Mouse (Mus musculus) adrenal gland, adult 8-10 months (tissue): ENCODE results near the gene Baz2b. TPM values are rescaled to one million over a fixed set of nuclear protein-coding genes. Genes with fewer than 3 reads are reported as not detected.

Experiments used
- DNase-seq: peaks from one replicate; pipeline ENCODE4 v3.0.0; 2022
- total RNA-seq, 4 experiments: library from RNA; stranded (reverse); gene quantifications; 2 replicates each; pipeline ENCODE4 v1.2.4; 2022

Gene Baz2b
- total RNA-seq, 4 experiments from 2014 or later, result 66.7 to 95.8 (median 82.7) TPM

GRCm38 (mm10) chr2:59997479-59998228 is 212.0 kb downstream of the Baz2b start:
- no peak for DNase-seq

- DNase-seq, result no peak
Measured at GRCm38 (mm10) chr2:59996911-59997310, 212.7 kb downstream of the Baz2b start.

- DNase-seq, result no peak
Measured at GRCm38 (mm10) chr2:59993190-59993535, 216.5 kb downstream of the Baz2b start.

- DNase-seq, result no peak
Measured at GRCm38 (mm10) chr2:59992488-59993189, 217.0 kb downstream of the Baz2b start.

- no peak for DNase-seq
Measured at GRCm38 (mm10) chr2:59991775-59992174, 217.9 kb downstream of the Baz2b start.

- no peak for DNase-seq
Measured at GRCm38 (mm10) chr2:59987521-59987920, 222.1 kb downstream of the Baz2b start.

GRCm38 (mm10) chr2:59979488-59980220 is 230.0 kb downstream of the Baz2b start:
- DNase-seq, result no peak

- no peak for DNase-seq
Measured at GRCm38 (mm10) chr2:59976680-59977079, 233.0 kb downstream of the Baz2b start.

- no peak for DNase-seq
Measured at GRCm38 (mm10) chr2:59975772-59976171, 233.9 kb downstream of the Baz2b start.

GRCm38 (mm10) chr2:59973962-59974361 is 235.7 kb downstream of the Baz2b start:
- DNase-seq, result no peak

GRCm38 (mm10) chr2:59973104-59973641 is 236.5 kb downstream of the Baz2b start:
- DNase-seq, result no peak

- no peak for DNase-seq
Measured at GRCm38 (mm10) chr2:59970511-59970910, 239.1 kb downstream of the Baz2b start.

- DNase-seq, result no peak
Measured at GRCm38 (mm10) chr2:59969099-59969498, 240.5 kb downstream of the Baz2b start.

GRCm38 (mm10) chr2:59968593-59968992 is 241.0 kb downstream of the Baz2b start:
- no peak for DNase-seq

- DNase-seq, result no peak
Measured at GRCm38 (mm10) chr2:59966454-59966853, 243.2 kb downstream of the Baz2b start.

GRCm38 (mm10) chr2:59963011-59963410 is 246.6 kb downstream of the Baz2b start:
- DNase-seq, result no peak

- no peak for DNase-seq
Measured at GRCm38 (mm10) chr2:59962579-59962978, 247.1 kb downstream of the Baz2b start.

GRCm38 (mm10) chr2:59960495-59960772 is 249.2 kb downstream of the Baz2b start:
- no peak for DNase-seq

- no peak for DNase-seq
Measured at GRCm38 (mm10) chr2:59959668-59960494, 249.8 kb downstream of the Baz2b start.

- no peak for DNase-seq
Measured at GRCm38 (mm10) chr2:59958543-59958942, 251.1 kb downstream of the Baz2b start.

GRCm38 (mm10) chr2:59955916-59956315 is 253.7 kb downstream of the Baz2b start:
- no peak for DNase-seq

- DNase-seq, result no peak
Measured at GRCm38 (mm10) chr2:59954791-59955190, 254.8 kb downstream of the Baz2b start.
